Mouse (Mus musculus) limb, embryonic 10.5 days (tissue): ENCODE measurements around the gene Trdmt1. TPM values are rescaled to one million over a fixed set of nuclear protein-coding genes. Genes with fewer than 3 reads are reported as not detected.
A peak's percentile ranks its signal among the peaks of the same experiment; 100 is the strongest.
"Not testable (repeated sequence)": the region's sequence is repeated elsewhere in the genome, so short reads cannot be mapped to it uniquely, and the experiment has no call there.

Source experiments
- DNase-seq: peaks from one replicate; pipeline ENCODE4 v3.0.0-alpha.2; 2017; ENCODE audit warnings: low spot score
- H3K27ac ChIP-seq: fragments of 300-500 bp; sonication (generic); 2 replicates; pipeline ENCODE4 v1.5.1; 2016; ENCODE audit warnings: mild to moderate bottlenecking
- H3K27me3 ChIP-seq: fragments of 300-500 bp; sonication (generic); 2 replicates; pipeline ENCODE4 v1.6.1; 2016; ENCODE audit warnings: low read depth, mild to moderate bottlenecking; ENCODE audit not compliant: poor library complexity, severe bottlenecking
- H3K36me3 ChIP-seq: fragments of 300-500 bp; sonication (generic); 2 replicates; pipeline ENCODE4 v1.6.1; 2016; ENCODE audit warnings: mild to moderate bottlenecking, moderate library complexity
- H3K4me1 ChIP-seq: fragments of 300-500 bp; sonication (generic); 2 replicates; pipeline ENCODE4 v1.6.1; 2016
- H3K4me3 ChIP-seq: fragments of 300-500 bp; sonication (generic); 2 replicates; pipeline ENCODE4 v1.5.1; 2016; ENCODE audit warnings: mild to moderate bottlenecking, moderate library complexity
- H3K9me3 ChIP-seq: fragments of 300-500 bp; sonication (generic); replicated peaks from 2 replicates; pipeline ENCODE4 v1.6.1; 2016; ENCODE audit warnings: mild to moderate bottlenecking
- WGBS: fragments of 180-500 bp; shearing (Covaris S2); methylation state at CpG from one replicate; pipeline ENCODE4 v1.1.7; 2016; 5-methylcytosine and 5-hydroxymethylcytosine counted together
- polyA plus RNA-seq: library from polyadenylated mRNA; unstranded; fragments of >200 nt; fragmentation: Nextera tagmentation; extraction: Ambion mirVana; gene quantifications from 2 replicates; pipeline ENCODE4 v1.2.1, GENCODE M21; 2016

The Trdmt1 gene
- 7.7 and 8.2 TPM in 2 replicates for polyA plus RNA-seq

DNA sequence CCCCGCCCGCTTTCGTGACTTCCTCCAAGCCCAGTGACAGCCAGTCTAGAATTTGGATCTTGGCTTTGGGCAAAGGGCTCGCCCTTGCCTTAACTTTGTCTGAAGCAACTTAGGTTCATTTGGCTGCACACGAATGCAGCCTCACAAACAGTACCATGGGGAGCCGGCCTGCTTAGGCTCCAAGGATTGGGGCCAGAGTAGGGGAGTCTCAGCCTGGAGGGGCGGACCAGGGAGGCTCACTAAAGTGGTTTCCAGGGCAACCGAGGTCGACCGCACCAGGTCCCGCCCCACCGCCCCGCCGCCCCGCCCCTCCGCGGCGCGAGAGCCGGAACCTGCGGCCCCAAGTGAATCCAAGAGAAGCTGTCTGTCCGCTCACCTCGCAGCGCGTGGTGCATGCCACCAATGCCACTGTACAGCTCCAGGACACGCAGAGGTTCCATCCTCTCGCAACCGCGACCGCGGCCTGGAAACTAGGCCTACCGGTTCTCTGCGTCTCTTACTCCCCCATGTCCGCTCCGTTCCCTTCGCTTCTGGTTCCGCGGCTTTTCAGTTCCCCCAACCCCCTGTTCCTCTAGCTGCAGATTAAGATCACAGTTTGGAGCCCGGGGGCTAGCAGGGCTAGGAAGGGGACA is at the start of gene Trdmt1:
TSS of gene Trdmt1 (minus strand) at position 476 of the 632 bp plus-strand sequence.
- Histone ChIP-seq H3K27ac (peak within 1 kb of the TSS; percentile 97), H3K36me3 (no peaks in the 10 kb centered on the region), H3K27me3 (no peaks in the 10 kb centered on the region), H3K9me3 (no peaks in the 10 kb centered on the region), H3K4me1 (peaks cover 16% of the 10 kb centered on the region), H3K4me3 (peak within 1 kb of the TSS; percentile 75)
- DNase-seq, result peak; percentile 90
- under 1% methylated on average over 39 of the region's 39 CpGs for WGBS

GRCm38 (mm10) chr2:13593328-13593727 is 48.9 kb upstream of the Trdmt1 start:
- H3K36me3 ChIP-seq, result no peaks in the 10 kb centered on the region
- H3K27ac ChIP-seq, result no peak overlapping the region
- H3K4me1 ChIP-seq, result no peaks in the 10 kb centered on the region
- H3K4me3 ChIP-seq, result no peak overlapping the region
- 85% methylated on average over 4 of the region's 4 CpGs for WGBS
- H3K9me3 ChIP-seq, result no peaks in the 10 kb centered on the region
- H3K27me3 ChIP-seq, result no peaks in the 10 kb centered on the region
- DNase-seq, result no peak

DNA sequence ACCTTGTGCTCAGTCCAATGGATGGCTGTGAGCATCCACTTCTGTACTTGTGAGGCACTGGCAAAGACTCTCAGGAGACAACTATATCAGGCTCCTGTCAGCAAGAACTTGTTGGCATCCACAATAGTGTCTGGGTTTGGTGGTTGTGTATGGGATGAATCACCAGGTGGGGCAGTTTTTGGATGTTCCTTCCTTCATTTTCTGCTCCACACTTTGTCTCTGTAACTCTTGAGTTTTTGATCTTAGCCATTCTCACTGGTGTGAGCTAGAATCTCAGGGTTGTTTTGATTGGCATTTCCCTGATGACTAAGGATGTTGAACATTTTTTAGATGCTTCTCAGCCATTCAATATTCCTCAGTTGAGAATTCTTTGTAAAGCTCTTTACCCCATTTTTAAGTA is 39.3 kb upstream of the Trdmt1 start:
- H3K36me3 ChIP-seq, result peaks cover 41% of the 10 kb centered on the region
- H3K27ac ChIP-seq, H3K27me3 ChIP-seq, H3K9me3 ChIP-seq, H3K4me1 ChIP-seq, DNase-seq, H3K4me3 ChIP-seq: not testable (repeated sequence)

DNA sequence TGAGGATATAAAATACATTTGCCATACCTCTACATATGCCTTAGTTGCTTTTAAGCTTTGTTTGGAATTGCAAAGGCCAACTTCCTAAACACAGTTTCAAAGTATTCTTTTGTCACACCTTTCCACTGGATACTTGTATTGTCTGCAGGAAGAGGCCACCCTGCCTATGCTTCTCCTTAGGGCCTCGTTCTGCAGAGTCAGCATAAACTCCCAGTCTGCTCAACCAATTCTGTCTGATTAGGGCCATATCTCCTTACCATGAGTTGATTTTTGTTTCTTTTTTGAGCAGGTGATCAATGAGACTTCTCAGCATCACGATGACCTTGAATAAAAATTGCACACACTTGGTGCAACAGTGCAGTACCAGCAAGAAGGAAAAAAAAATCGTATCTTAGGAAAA is 37.7 kb upstream of the Trdmt1 start:
- Histone ChIP-seq H3K9me3 (no peaks in the 10 kb centered on the region), H3K36me3 (peaks cover 54% of the 10 kb centered on the region), H3K27me3 (no peaks in the 10 kb centered on the region), H3K4me1 (no peaks in the 10 kb centered on the region), H3K4me3 (no peak overlapping the region), H3K27ac (no peak overlapping the region)
- DNase-seq, result no peak
- WGBS, result 89% methylated on average over 3 of the region's 3 CpGs

DNA sequence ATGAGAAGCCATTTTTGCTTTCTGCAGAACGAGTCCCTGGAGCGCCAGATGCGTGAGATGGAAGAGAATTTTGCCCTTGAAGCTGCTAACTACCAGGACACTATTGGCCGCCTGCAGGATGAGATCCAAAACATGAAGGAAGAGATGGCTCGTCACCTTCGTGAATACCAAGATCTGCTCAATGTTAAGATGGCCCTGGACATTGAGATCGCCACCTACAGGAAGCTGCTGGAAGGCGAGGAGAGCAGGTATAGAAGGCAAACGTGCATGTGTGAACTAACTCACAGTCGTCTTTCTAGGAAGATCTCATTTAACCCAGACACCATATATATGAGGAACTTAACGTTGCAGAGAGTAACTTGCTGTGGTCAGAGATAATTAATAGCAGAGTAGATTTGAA is 35.5 kb upstream of the Trdmt1 start:
- Histone ChIP-seq H3K27me3 (no peaks in the 10 kb centered on the region), H3K27ac (no peak overlapping the region), H3K9me3 (no peaks in the 10 kb centered on the region), H3K4me3 (no peak overlapping the region), H3K36me3 (peaks cover 64% of the 10 kb centered on the region), H3K4me1 (peaks cover 12% of the 10 kb centered on the region)
- no peak for DNase-seq
- WGBS, result 70% methylated on average over 11 of the region's 11 CpGs

GRCm38 (mm10) chr2:13579315-13579714 is 34.8 kb upstream of the Trdmt1 start:
- Histone ChIP-seq H3K36me3 (peaks cover 64% of the 10 kb centered on the region), H3K27me3 (no peaks in the 10 kb centered on the region), H3K4me3 (no peak overlapping the region), H3K9me3 (no peaks in the 10 kb centered on the region), H3K4me1 (peaks cover 19% of the 10 kb centered on the region), H3K27ac (no peak overlapping the region)
- WGBS, result 93% methylated on average over 8 of the region's 8 CpGs
- DNase-seq, result no peak

DNA sequence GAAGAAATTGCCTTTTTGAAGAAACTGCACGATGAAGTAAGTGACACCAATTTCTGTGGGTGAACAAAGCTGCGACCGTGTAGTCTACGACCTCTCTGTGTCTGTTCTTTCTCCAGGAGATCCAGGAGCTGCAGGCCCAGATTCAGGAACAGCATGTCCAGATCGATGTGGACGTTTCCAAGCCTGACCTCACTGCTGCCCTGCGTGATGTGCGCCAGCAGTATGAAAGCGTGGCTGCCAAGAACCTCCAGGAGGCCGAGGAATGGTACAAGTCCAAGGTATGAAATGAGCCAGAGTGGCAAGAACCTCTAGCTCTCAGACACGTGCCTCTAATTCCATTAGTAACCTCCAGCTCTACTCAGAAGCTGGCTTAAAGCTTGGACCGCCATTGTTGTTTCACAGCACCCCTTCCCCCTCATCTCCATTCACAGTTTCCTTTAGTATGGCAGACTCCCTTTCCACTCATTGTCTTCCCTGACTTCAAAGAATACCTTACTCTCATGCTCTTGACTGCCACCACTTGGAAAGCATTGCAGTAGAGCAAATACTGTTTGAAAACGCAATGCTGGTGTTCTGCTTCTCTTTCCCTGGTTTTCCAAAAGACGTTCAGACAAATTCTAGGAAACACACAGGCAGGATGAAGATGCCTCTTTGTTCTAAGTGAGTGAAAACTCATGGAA is 34.1 kb upstream of the Trdmt1 start:
- DNase-seq, result no peak
- peaks cover 64% of the 10 kb centered on the region for H3K36me3 ChIP-seq
- H3K9me3 ChIP-seq, result no peaks in the 10 kb centered on the region
- no peak overlapping the region for H3K27ac ChIP-seq
- no peak overlapping the region for H3K4me3 ChIP-seq
- H3K4me1 ChIP-seq, result peaks cover 21% of the 10 kb centered on the region
- H3K27me3 ChIP-seq, result no peaks in the 10 kb centered on the region
- 88% methylated on average over 14 of the region's 14 CpGs for WGBS

- Histone ChIP-seq H3K27me3 (no peaks in the 10 kb centered on the region), H3K27ac (no peak overlapping the region), H3K9me3 (no peaks in the 10 kb centered on the region), H3K4me1 (peaks cover 28% of the 10 kb centered on the region), H3K36me3 (peaks cover 57% of the 10 kb centered on the region), H3K4me3 (no peak overlapping the region)
- DNase-seq, result no peak
- 95% methylated on average over 1 of the region's 1 CpGs for WGBS
Observed at GRCm38 (mm10) chr2:13577399-13577798, 32.9 kb upstream of the Trdmt1 start.

- H3K4me3 ChIP-seq, result peak overlapping the region; percentile 73
- H3K27me3 ChIP-seq, result no peaks in the 10 kb centered on the region
- H3K36me3 ChIP-seq, result peaks cover 43% of the 10 kb centered on the region
- WGBS, result 60% methylated on average over 6 of the region's 6 CpGs
- H3K9me3 ChIP-seq, result no peaks in the 10 kb centered on the region
- no peak overlapping the region; the same call in 1 of the 2 replicates for H3K27ac ChIP-seq
- no peak for DNase-seq
- H3K4me1 ChIP-seq, result peaks cover 33% of the 10 kb centered on the region
Observed at GRCm38 (mm10) chr2:13575926-13576325, 31.5 kb upstream of the Trdmt1 start.

DNA sequence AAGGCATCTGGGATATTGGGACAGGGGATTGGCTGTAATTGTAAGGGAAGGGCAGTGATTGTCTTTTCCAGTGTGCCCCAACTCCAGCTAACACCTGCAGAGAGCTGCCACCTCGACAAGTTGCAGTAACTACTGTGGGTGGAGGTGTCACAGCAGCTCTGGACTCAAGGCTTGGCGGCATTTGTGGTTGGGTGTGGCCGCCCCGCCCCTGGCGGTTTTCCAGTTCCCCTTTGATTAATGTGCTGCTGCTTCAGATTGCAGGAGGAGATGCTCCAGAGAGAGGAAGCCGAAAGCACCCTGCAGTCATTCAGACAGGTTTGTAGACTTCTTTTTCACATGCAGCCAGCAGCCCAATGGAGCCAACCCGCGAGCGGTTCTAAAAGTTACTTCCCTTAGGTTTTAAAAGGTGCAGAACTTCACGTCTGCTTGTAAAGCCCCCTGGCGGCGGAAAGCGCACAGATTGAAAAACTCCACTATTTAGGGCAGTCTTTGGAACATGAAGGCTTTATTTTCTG is 30.9 kb upstream of the Trdmt1 start:
- peak; percentile 87 for DNase-seq
- Histone ChIP-seq H3K27me3 (no peaks in the 10 kb centered on the region), H3K9me3 (no peaks in the 10 kb centered on the region), H3K36me3 (peaks cover 38% of the 10 kb centered on the region), H3K4me3 (peak overlapping the region; percentile 73), H3K27ac (peak overlapping the region; percentile 91), H3K4me1 (peaks cover 33% of the 10 kb centered on the region)
- WGBS, result under 1% methylated on average over 13 of the region's 13 CpGs

DNA sequence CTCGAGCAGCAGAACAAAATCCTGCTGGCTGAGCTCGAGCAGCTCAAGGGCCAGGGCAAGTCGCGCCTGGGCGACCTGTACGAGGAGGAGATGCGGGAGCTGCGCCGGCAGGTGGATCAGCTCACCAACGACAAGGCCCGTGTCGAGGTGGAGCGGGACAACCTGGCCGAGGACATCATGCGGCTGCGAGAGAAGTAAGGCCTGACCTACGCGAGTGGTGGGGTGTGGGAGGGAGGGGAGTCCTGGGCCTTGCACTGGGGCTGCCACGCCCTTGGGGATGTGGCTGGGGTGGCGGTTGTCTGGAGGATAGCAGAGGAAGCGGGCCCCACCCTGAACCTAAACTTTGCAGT is 30.3 kb upstream of the Trdmt1 start:
- 1% methylated on average over 21 of the region's 21 CpGs for whole genome bisulfite sequencing
- DNase-seq, result peak; percentile 68
- peak overlapping the region; percentile 91 for H3K27ac ChIP-seq

GRCm38 (mm10) chr2:13574066-13574800 is 29.8 kb upstream of the Trdmt1 start:
- H3K4me1 ChIP-seq, result peaks cover 33% of the 10 kb centered on the region
- WGBS, result under 1% methylated on average over 46 of the region's 46 CpGs
- H3K27me3 ChIP-seq, result no peaks in the 10 kb centered on the region
- peak; percentile 84 for DNase-seq
- peaks cover 27% of the 10 kb centered on the region for H3K36me3 ChIP-seq
- peak overlapping the region; percentile 91 for H3K27ac ChIP-seq
- H3K4me3 ChIP-seq, result peak overlapping the region; percentile 73
- no peaks in the 10 kb centered on the region for H3K9me3 ChIP-seq

More for the DNA sequence above, 30.3 kb upstream of the Trdmt1 start:
- Histone ChIP-seq H3K9me3 (no peaks in the 10 kb centered on the region), H3K4me3 (peak overlapping the region; percentile 73), H3K27me3 (no peaks in the 10 kb centered on the region), H3K36me3 (peaks cover 33% of the 10 kb centered on the region), H3K4me1 (peaks cover 33% of the 10 kb centered on the region)
